Mouse (Mus musculus): ENCODE measurements at regions not wholly inside any gene's neighbourhood (a gene's known extent, or its start where the extent isn't known, plus 50 kb on each side); places are given as distances from the start of the nearest gene placed in this dataset.
A peak's percentile ranks its signal among the peaks of the same experiment; 100 is the strongest.

GRCm38 (mm10) chr8:80422190-80422589, 71.4 kb upstream of the Gypa start:
- no peak for DNase-seq

- no peak for DNase-seq
Observed at GRCm38 (mm10) chr8:80416121-80416520, 77.5 kb upstream of the Gypa start.

- DNase-seq, result no peak
Observed at GRCm38 (mm10) chr8:80399594-80400207, 93.9 kb upstream of the Gypa start.

- DNase-seq, result peak; percentile 53
Observed at GRCm38 (mm10) chr8:80395010-80395409, 98.6 kb upstream of the Gypa start.

- peak; percentile 51 for DNase-seq
Observed at GRCm38 (mm10) chr8:80393111-80393510, 100.5 kb upstream of the Gypa start.

- DNase-seq, result no peak
Observed at GRCm38 (mm10) chr8:80369221-80369620, 124.4 kb upstream of the Gypa start.

- DNase-seq, result no peak
Observed at GRCm38 (mm10) chr8:80364059-80364458, 129.5 kb upstream of the Gypa start.

GRCm38 (mm10) chr8:80343299-80343698, 150.3 kb upstream of the Gypa start:
- DNase-seq, result no peak

- no peak for DNase-seq
Observed at GRCm38 (mm10) chr8:80337872-80338271, 155.7 kb upstream of the Gypa start.

- DNase-seq, result no peak
Observed at GRCm38 (mm10) chr8:80328676-80329075, 164.9 kb upstream of the Gypa start.

GRCm38 (mm10) chr8:80325859-80326258, 167.7 kb upstream of the Gypa start:
- DNase-seq, result no peak

- no peak for DNase-seq
Observed at GRCm38 (mm10) chr8:80325132-80325531, 168.4 kb upstream of the Gypa start.

GRCm38 (mm10) chr8:80318231-80318870, 175.2 kb upstream of the Gypa start:
- DNase-seq, result no peak

GRCm38 (mm10) chr8:80315371-80315770, 178.2 kb upstream of the Gypa start:
- DNase-seq, result no peak

- peak; percentile 88 for DNase-seq
Observed at GRCm38 (mm10) chr8:80314826-80315225, 178.8 kb upstream of the Gypa start.

GRCm38 (mm10) chr8:80313883-80314635, 179.5 kb upstream of the Gypa start:
- no peak for DNase-seq

- peak; percentile 60 for DNase-seq
Observed at GRCm38 (mm10) chr8:80307761-80308160, 185.8 kb upstream of the Gypa start.

- DNase-seq, result no peak
Observed at GRCm38 (mm10) chr8:80298596-80298995, 195.0 kb upstream of the Gypa start.

- DNase-seq, result no peak
Observed at GRCm38 (mm10) chr8:80290311-80290710, 203.3 kb upstream of the Gypa start.

- DNase-seq, result peak; percentile 40
Observed at GRCm38 (mm10) chr8:80289282-80289681, 204.3 kb upstream of the Gypa start.

GRCm38 (mm10) chr8:80268910-80269460, 211.2 kb upstream of the Hhip start:
- no peak for DNase-seq

- DNase-seq, result no peak
Observed at GRCm38 (mm10) chr8:80264915-80265314, 207.1 kb upstream of the Hhip start.

- DNase-seq, result peak; percentile 80
Observed at GRCm38 (mm10) chr8:80263468-80263945, 205.7 kb upstream of the Hhip start.

GRCm38 (mm10) chr8:80262911-80263310, 205.1 kb upstream of the Hhip start:
- no peak for DNase-seq
